Mouse (Mus musculus) effector memory CD4-positive, alpha-beta T cell, adult 5 months (primary cell): Measurements from ENCODE around the gene Fpr-rs3. TPM values are rescaled to one million over a fixed set of nuclear protein-coding genes. Genes with fewer than 3 reads are reported as not detected.

Experiments used
- polyA plus RNA-seq: library from polyadenylated mRNA; unstranded; fragments of 100-300 nt; shearing (Covaris generic); gene quantifications from one replicate; pipeline ENCODE4 v1.2.1, GENCODE M21; 2017

Fpr-rs3 gene
- polyA plus RNA-seq = 0.36 TPM

GRCm38 (mm10) chr17:20624777-20625176 lies at the start of gene Fpr-rs3:
Gene Fpr-rs3 (minus strand): TSS chr17:20624877.

GRCm38 (mm10) chr17:20596323-20596722 lies 28.4 kb downstream of the Fpr-rs3 start, which contains the start of gene Vmn2r110:
Gene Vmn2r110 (minus strand): TSS chr17:20596423.

Other genes starting within 250 kb of the Fpr-rs3 start
- gene Vmn1r224, start 210.7 kb downstream of the Fpr-rs3 start, polyA plus RNA-seq = not detected
- not detected for gene Vmn2r108, start 143.5 kb downstream of the Fpr-rs3 start, polyA plus RNA-seq
- gene Vmn1r225, start 126.7 kb downstream of the Fpr-rs3 start, polyA plus RNA-seq = not detected
- not detected for gene Vmn2r109, start 60.1 kb downstream of the Fpr-rs3 start, polyA plus RNA-seq
- 0.05 TPM for gene Vmn2r110, start 28.5 kb downstream of the Fpr-rs3 start, polyA plus RNA-seq
- not detected for gene Vmn1r226, start 58.0 kb upstream of the Fpr-rs3 start, polyA plus RNA-seq
- gene Vmn1r227, start 105.0 kb upstream of the Fpr-rs3 start, polyA plus RNA-seq = not detected
- gene Vmn1r228, start 161.3 kb upstream of the Fpr-rs3 start, polyA plus RNA-seq = not detected
- 0.04 TPM for gene Vmn1r229, start 186.7 kb upstream of the Fpr-rs3 start, polyA plus RNA-seq
- not detected for gene Vmn1r230, start 215.6 kb upstream of the Fpr-rs3 start, polyA plus RNA-seq